Mouse (Mus musculus) E14TG2a.4 (cell line): ENCODE results near the gene Actrt2.

Source experiments
- CTCF ChIP-seq: conservative IDR thresholded peaks from 2 replicates; pipeline ENCODE4 v1.5.1; 2014; ENCODE audit warnings: low read length
- NANOG ChIP-seq: IDR thresholded peaks from 2 replicates; pipeline ENCODE4 v1.6.1; 2014; ENCODE audit warnings: borderline replicate concordance, low read length, mixed read lengths
- POU5F1 ChIP-seq: IDR thresholded peaks from 2 replicates; pipeline ENCODE4 v1.6.1; 2014; ENCODE audit warnings: low read length, borderline replicate concordance

DNA sequence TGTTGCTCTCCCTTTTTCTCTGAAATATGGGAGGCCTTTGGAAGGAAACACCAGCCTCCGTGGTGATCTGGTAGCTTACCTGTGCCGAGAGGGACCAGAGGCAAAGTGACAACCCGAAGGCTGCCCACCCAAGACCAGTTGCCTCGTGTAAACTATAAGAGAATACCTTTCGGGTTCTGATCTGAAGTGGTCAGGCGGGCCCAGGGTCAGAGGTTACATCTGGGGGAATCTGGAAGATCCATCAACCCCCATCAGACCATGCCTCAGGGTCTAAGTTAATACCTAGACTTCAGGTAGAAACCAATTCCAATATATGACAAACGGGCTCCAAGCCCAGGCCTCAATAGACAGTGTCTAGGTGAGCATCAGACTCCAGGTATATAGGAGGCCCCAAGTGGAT is 35.3 kb upstream of the Actrt2 start:
- TF ChIP-seq CTCF, result no peak
- no peak for TF ChIP-seq POU5F1
- no peak for TF ChIP-seq NANOG
